Mouse (Mus musculus) stomach, embryonic 15.5 days (tissue): Measurements from ENCODE around the gene Nans. TPM values are rescaled to one million over a fixed set of nuclear protein-coding genes. Genes with fewer than 3 reads are reported as not detected.

Experiments used
- ATAC-seq: fragments of 200-750 bp; cut with Nextera tagmentation; 2 replicates; pipeline ENCODE4 v1.8.0; 2017; ENCODE audit warnings: low read depth, moderate number of reproducible peaks, moderate TSS enrichment; ENCODE audit not compliant: insufficient read depth, low FRiP score
- H3K27ac ChIP-seq: fragments of 300-500 bp; sonication (generic); 2 replicates; pipeline ENCODE4 v1.5.1; 2015; ENCODE audit warnings: mild to moderate bottlenecking, inconsistent platforms
- H3K27me3 ChIP-seq: fragments of 300-500 bp; sonication (generic); replicated peaks from 2 replicates; pipeline ENCODE4 v1.6.1; 2015; ENCODE audit warnings: inconsistent platforms
- H3K36me3 ChIP-seq: fragments of 300-500 bp; sonication (generic); 2 replicates; pipeline ENCODE4 v1.6.1; 2015; ENCODE audit warnings: inconsistent platforms
- H3K4me1 ChIP-seq: fragments of 300-500 bp; sonication (generic); 2 replicates; pipeline ENCODE4 v1.6.1; 2015; ENCODE audit warnings: inconsistent platforms
- H3K4me2 ChIP-seq: fragments of 300-500 bp; sonication (generic); 2 replicates; pipeline ENCODE4 v1.6.1; 2015; ENCODE audit warnings: mild to moderate bottlenecking, inconsistent platforms
- H3K4me3 ChIP-seq: fragments of 300-500 bp; sonication (generic); replicated peaks from 2 replicates; pipeline ENCODE4 v1.5.1; 2015; ENCODE audit warnings: inconsistent platforms
- H3K9ac ChIP-seq: fragments of 300-500 bp; sonication (generic); 2 replicates; pipeline ENCODE4 v1.6.1; 2015; ENCODE audit warnings: inconsistent platforms
- H3K9me3 ChIP-seq: fragments of 300-500 bp; sonication (generic); 2 replicates; pipeline ENCODE4 v1.6.1; 2016; ENCODE audit warnings: inconsistent platforms
- WGBS: fragments of 180-500 bp; shearing (Covaris S2); methylation state at CpG from one replicate; pipeline ENCODE4 v1.1.7; 2015; 5-methylcytosine and 5-hydroxymethylcytosine counted together
- polyA plus RNA-seq: library from polyadenylated mRNA; unstranded; fragments of >200 nt; fragmentation: Nextera tagmentation; extraction: Ambion mirVana; gene quantifications from 2 replicates; pipeline ENCODE4 v1.2.1, GENCODE M21; 2015

Nans gene
- polyA plus RNA-seq, 1 experiment from 2014 or later: 88.6 TPM

GRCm38 (mm10) chr4:46535840-46536361 is 46.9 kb downstream of the Nans start, which contains the start of gene Trim14:
Trim14 (minus strand) TSS chr4:46536141.
- WGBS: under 1% methylated on average over 45 of the region's 46 CpGs
- H3K9ac ChIP-seq: peak within 1 kb of the TSS; percentile 35; the same call in 1 of the 2 replicates
- ATAC-seq: peak; percentile 74
- H3K4me1 ChIP-seq: peaks cover 17% of the 10 kb centered on the region
- peaks cover 29% of the 10 kb centered on the region for H3K27me3 ChIP-seq
- H3K9me3 ChIP-seq: no peaks in the 10 kb centered on the region
- peak within 1 kb of the TSS; percentile 67 for H3K4me2 ChIP-seq
- 0 out of 2 replicates have a peak within 1 kb of the TSS, but pooled peaks have one; percentile 31 for H3K27ac ChIP-seq
- peak within 1 kb of the TSS; percentile 53 for H3K4me3 ChIP-seq
- H3K36me3 ChIP-seq: no peaks in the 10 kb centered on the region

- 54% methylated on average over 9 of the region's 9 CpGs for WGBS
- H3K4me1 ChIP-seq: peaks cover 17% of the 10 kb centered on the region
Observed at GRCm38 (mm10) chr4:46539167-46539566, 50.1 kb downstream of the Nans start.

GRCm38 (mm10) chr4:46541707-46542106 is 52.7 kb downstream of the Nans start:
- ATAC-seq: no peak
- Histone ChIP-seq H3K4me3 (no peak overlapping the region), H3K36me3 (no peaks in the 10 kb centered on the region), H3K27me3 (0 out of 2 replicates have a peak, but pooled peaks cover 1% of the 10 kb centered on the region), H3K27ac (no peak overlapping the region), H3K4me1 (no peaks in the 10 kb centered on the region), H3K4me2 (no peak overlapping the region), H3K9me3 (no peaks in the 10 kb centered on the region), H3K9ac (no peak overlapping the region)
- WGBS: 50% methylated on average over 9 of the region's 9 CpGs

More at GRCm38 (mm10) chr4:46539167-46539566, 50.1 kb downstream of the Nans start:
- no peak overlapping the region for H3K27ac ChIP-seq
- no peak overlapping the region for H3K9ac ChIP-seq
- H3K36me3 ChIP-seq: no peaks in the 10 kb centered on the region
- no peak overlapping the region for H3K4me3 ChIP-seq
- no peak overlapping the region for H3K4me2 ChIP-seq
- ATAC-seq: no peak
- H3K9me3 ChIP-seq: no peaks in the 10 kb centered on the region
- peaks cover 22% of the 10 kb centered on the region for H3K27me3 ChIP-seq

GRCm38 (mm10) chr4:46543366-46544050 is 54.5 kb downstream of the Nans start:
- Histone ChIP-seq H3K4me2 (no peak overlapping the region), H3K9ac (no peak overlapping the region), H3K4me3 (no peak overlapping the region), H3K27ac (no peak overlapping the region), H3K9me3 (no peaks in the 10 kb centered on the region), H3K36me3 (no peaks in the 10 kb centered on the region), H3K4me1 (no peaks in the 10 kb centered on the region), H3K27me3 (no peaks in the 10 kb centered on the region)
- WGBS: 86% methylated on average over 13 of the region's 13 CpGs
- no peak for ATAC-seq

- Histone ChIP-seq H3K4me1 (no peaks in the 10 kb centered on the region), H3K27ac (no peak overlapping the region), H3K36me3 (no peaks in the 10 kb centered on the region), H3K4me3 (no peak overlapping the region), H3K9ac (no peak overlapping the region), H3K4me2 (no peak overlapping the region), H3K9me3 (no peaks in the 10 kb centered on the region), H3K27me3 (no peaks in the 10 kb centered on the region)
- WGBS: 30% methylated on average over 1 of the region's 1 CpGs
- ATAC-seq: no peak
Observed at GRCm38 (mm10) chr4:46544313-46544712, 55.3 kb downstream of the Nans start.

GRCm38 (mm10) chr4:46545498-46545897 is 56.5 kb downstream of the Nans start:
- Histone ChIP-seq H3K4me2 (no peak overlapping the region), H3K4me1 (no peaks in the 10 kb centered on the region), H3K9ac (no peak overlapping the region), H3K4me3 (no peak overlapping the region), H3K27me3 (no peaks in the 10 kb centered on the region), H3K27ac (no peak overlapping the region), H3K36me3 (no peaks in the 10 kb centered on the region), H3K9me3 (no peaks in the 10 kb centered on the region)
- peak; percentile 71 for ATAC-seq
- WGBS: 19% methylated on average over 9 of the region's 9 CpGs

- H3K36me3 ChIP-seq: no peaks in the 10 kb centered on the region
- no peaks in the 10 kb centered on the region for H3K4me1 ChIP-seq
- ATAC-seq: no peak
- no peak overlapping the region for H3K4me3 ChIP-seq
- H3K27me3 ChIP-seq: no peaks in the 10 kb centered on the region
- H3K9ac ChIP-seq: no peak overlapping the region
- H3K9me3 ChIP-seq: no peaks in the 10 kb centered on the region
- WGBS: 43% methylated on average over 6 of the region's 6 CpGs
- no peak overlapping the region for H3K27ac ChIP-seq
- no peak overlapping the region for H3K4me2 ChIP-seq
Observed at GRCm38 (mm10) chr4:46546709-46547108, 57.7 kb downstream of the Nans start.

GRCm38 (mm10) chr4:46549979-46550378 is 60.9 kb downstream of the Nans start:
- Histone ChIP-seq H3K27ac (no peak overlapping the region), H3K4me1 (peaks cover 9% of the 10 kb centered on the region), H3K36me3 (no peaks in the 10 kb centered on the region), H3K27me3 (no peaks in the 10 kb centered on the region), H3K9ac (no peak overlapping the region), H3K9me3 (no peaks in the 10 kb centered on the region), H3K4me3 (no peak overlapping the region), H3K4me2 (no peak overlapping the region)
- no peak for ATAC-seq
- WGBS: 74% methylated on average over 9 of the region's 10 CpGs

- Histone ChIP-seq H3K36me3 (no peaks in the 10 kb centered on the region), H3K27ac (no peak overlapping the region), H3K4me1 (peaks cover 9% of the 10 kb centered on the region), H3K9ac (no peak overlapping the region), H3K27me3 (no peaks in the 10 kb centered on the region), H3K4me3 (no peak overlapping the region), H3K4me2 (no peak overlapping the region), H3K9me3 (no peaks in the 10 kb centered on the region)
- ATAC-seq: no peak
- WGBS: 61% methylated on average over 8 of the region's 8 CpGs
Observed at GRCm38 (mm10) chr4:46550406-46550805, 61.4 kb downstream of the Nans start.

Other genes starting within 250 kb of the Nans start
- gene Foxe1, start 145.6 kb upstream of the Nans start, polyA plus RNA-seq: 0.54 and 0.71 TPM in 2 replicates
- gene Trmo, start 99.8 kb upstream of the Nans start, polyA plus RNA-seq: 10.0 and 10.3 TPM in 2 replicates
- gene Hemgn, start 75.7 kb upstream of the Nans start, polyA plus RNA-seq: 13.2 and 31.5 TPM in 2 replicates
- gene Anp32b, start 38.3 kb upstream of the Nans start, polyA plus RNA-seq: 259 and 284 TPM in 2 replicates
- 5.2 and 5.3 TPM in 2 replicates for gene Trim14, start 46.9 kb downstream of the Nans start, polyA plus RNA-seq
- gene Coro2a, start 113.0 kb downstream of the Nans start, polyA plus RNA-seq: 20.4 and 29.1 TPM in 2 replicates
- 2.9 and 3.4 TPM in 2 replicates for gene Tbc1d2, start 161.0 kb downstream of the Nans start, polyA plus RNA-seq